Mouse (Mus musculus) Muller cell, postnatal 12 days (primary cell): ENCODE data around the gene Ado.

ENCODE experiments used
- DNase-seq: peaks from one replicate; pipeline ENCODE4 v3.0.0-alpha.2; 2015; ENCODE audit errors: inconsistent ontology term

Gene Ado

DNA sequence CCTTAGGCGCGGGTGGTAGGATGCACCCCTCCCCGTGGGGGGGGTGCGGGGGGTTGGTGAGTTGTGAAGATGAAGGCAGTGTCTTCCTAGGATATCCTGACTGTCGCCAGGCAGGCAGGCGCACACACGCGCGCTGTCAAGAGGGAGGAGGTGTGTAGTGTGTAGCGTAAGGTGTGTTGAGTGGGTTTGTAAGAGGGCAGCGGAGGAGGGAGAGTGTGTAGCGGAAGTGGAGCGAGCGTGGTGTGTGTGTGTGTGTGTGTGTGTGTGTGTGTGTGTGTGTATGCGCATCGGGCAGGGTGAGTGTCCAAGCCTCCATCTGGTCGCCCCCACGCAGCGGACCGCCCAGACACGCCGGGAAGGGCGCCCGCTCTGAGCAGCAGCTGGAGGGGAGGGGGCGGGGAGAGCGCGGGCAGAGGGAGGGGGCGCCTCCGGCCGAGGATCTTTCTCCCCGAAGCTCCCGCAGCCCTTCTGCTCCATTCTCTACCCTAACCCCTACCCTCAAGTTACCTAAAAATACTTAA lies 12.1 kb downstream of the Ado start:
- DNase-seq, result peak; percentile 70

GRCm38 (mm10) chr10:67535972-67536371 lies 12.8 kb downstream of the Ado start:
- DNase-seq, result peak; percentile 89

DNA sequence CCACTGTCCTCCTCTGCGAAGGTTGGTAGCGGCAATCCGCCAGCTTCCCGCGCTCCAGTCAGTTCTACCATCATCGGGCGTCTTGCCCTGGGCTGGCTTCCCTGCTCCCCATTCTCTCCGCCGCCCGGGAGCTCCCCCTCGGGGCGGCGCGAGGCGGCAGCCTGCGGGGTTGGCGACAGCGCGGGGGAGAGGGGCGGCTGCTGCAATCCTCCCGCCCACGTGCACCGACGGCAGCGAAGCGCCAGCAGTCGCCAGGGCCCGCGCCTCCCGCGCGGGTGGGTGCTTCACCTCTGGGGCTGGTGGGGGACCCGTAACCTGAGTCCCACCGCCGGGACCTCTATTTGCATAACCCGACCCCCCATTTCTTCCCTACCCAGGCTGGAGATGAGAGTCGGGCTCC lies 13.5 kb downstream of the Ado start, which contains the start of gene Egr2:
Gene Egr2 (plus strand): TSS at position 220 of the 400 bp plus-strand sequence.
- DNase-seq, result peak; percentile 59

GRCm38 (mm10) chr10:67529769-67530168 lies 19.0 kb downstream of the Ado start:
- DNase-seq, result no peak

- DNase-seq, result no peak
These were observed 22.3 kb downstream of the Ado start for GRCm38 (mm10) chr10:67526435-67526834.

DNA sequence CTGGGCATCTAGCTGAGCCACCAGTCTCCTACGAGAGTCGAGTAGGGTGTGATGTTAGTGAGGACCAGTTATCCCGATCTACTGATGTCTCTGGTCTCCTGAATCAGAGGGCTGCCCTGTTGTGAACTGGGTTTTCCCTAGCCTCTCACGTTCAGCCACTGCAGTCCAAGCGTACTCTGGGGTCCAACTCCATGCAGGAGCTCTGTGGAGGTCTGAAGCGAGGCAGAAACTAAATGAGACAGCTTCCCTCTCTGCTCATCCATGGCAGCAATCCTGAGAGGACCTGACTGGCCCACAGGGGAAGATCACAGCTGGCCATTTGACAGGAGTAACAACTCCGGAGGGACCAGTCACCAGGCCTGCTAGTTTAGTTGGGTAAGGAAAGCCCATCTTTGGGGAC lies 24.1 kb downstream of the Ado start:
- no peak for DNase-seq

DNA sequence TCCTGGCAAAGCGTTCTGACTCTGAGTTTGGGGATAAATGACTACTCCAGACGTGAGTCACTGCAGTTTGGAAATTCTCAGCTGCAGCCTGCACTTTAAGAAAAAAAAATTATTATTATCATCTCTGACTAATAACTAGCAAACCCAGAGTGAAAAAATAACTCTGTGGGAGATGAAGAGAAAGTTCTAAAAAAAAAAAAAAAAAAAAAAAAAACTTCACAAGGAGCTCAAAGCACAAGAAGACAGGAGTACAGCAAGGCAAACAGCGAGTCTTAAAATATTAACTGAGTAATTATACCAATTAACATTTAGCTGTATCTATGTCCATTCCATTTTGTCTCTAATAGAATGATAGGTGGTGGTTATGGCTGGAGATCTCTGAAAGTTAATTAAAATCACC lies 24.6 kb downstream of the Ado start:
- DNase-seq, result no peak

GRCm38 (mm10) chr10:67518733-67519132 lies 30.0 kb downstream of the Ado start:
- DNase-seq, result no peak

DNA sequence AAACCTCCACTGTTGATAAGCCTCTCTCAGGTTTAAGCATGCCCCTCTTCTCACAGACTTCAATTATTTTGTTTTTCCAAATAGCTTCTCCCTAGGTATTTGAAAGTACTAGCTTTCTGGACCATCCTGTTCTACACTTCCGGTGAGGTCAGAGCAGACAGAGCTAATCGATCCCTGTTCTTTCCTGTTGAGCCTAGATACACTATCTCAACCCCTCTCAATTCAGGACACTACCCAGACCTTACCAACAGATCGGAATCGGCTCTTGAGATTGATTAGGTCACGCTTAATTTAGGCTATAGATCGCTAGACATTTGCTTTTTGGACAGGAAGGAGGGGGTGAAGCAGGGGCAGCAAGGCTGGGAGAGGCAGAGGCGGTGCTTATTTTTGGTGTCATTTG lies 35.9 kb downstream of the Ado start:
- DNase-seq, result no peak

- DNase-seq, result no peak
These were observed 36.5 kb downstream of the Ado start for GRCm38 (mm10) chr10:67512211-67512610.

GRCm38 (mm10) chr10:67505248-67505647 lies 43.5 kb downstream of the Ado start:
- DNase-seq, result no peak

DNA sequence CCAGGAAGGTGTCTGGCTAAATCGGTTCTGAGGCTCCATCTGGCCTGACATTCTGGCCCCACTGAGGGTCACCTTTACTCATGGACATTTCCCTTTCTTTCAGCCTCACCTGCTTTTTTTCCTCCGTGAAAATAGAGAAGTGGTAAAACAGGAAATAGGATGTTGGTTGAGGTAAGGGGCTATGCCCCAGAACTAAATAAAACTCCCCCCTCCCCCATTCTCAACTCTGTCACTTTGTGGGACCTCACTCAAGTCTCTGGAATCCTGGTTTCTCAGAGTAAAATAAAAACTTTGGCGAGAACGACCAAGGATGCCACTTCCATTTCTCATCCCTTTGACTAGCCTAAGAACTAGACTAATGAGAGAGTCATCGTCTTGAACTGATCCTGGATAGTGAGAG lies 44.7 kb downstream of the Ado start:
- no peak for DNase-seq

GRCm38 (mm10) chr10:67503320-67503995 lies 45.3 kb downstream of the Ado start:
- DNase-seq, result no peak

DNA sequence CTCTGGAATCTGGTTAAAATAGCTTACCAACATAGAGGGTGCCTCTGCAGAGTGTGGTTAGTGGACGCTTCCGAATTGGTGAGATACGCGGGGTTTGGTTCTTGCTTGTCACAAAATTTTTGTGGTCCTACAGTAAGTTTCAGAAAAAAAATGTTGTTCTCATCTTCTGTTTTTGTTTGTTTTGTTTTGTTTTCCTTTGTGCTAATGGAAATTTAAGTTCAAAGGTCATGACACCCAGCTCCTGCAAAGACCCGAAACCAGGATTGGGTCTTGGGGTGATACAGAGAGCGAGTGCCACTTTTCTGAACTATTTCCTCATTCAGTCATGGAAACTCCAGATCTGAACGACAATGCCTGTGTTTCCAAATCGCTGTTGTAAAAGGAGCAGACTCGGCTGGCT lies 50.8 kb downstream of the Ado start:
- no peak for DNase-seq

GRCm38 (mm10) chr10:67497144-67497892 lies 51.4 kb downstream of the Ado start:
- no peak for DNase-seq
